Mouse (Mus musculus): ENCODE measurements around the gene Sfxn5. TPM values are rescaled to one million over a fixed set of nuclear protein-coding genes. Genes with fewer than 3 reads are reported as not detected.

The Sfxn5 gene
- total and polyA plus RNA-seq, 3 experiments, result 1.8 to 3.0 TPM; not detected in 1

DNA sequence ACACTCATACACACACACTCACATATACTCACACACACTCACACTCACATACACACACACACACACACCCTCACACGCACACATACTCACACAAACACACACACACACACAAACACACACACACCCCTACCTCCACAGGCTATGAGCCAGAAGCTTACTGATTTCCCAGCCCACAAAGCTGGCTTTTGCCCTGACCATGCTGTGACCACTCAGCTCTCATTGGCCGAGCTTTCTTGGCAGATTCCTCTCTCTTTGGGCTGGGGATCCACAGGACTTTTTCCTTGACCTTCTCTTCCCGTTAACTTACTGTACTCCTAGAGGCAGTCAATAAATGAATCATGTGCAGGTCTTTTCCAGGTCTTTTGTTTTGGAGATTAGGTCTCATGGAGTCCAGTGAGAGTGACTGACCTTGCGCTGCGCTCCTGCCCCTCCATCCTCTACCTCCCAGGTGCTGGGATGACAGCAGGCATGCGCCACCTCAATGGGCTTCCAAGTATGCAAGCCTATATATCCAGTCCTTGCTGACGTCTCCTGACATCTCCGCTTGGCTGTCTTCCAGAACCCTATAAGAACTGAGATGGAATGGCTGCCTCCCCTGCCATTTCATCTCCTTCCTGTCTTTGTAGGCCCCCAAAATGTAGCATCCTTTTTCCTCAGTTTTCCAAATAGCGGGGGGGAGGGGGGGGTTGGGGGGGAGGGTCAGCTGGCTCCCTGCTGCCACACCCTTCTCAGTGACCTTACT is 123.8 kb downstream of the Sfxn5 start:
- TF ChIP-seq SIN3A (IDR thresholded peaks at IDR 0.05; ENCODE audit: low read length), result no peak
- TF ChIP-seq CTCF (IDR thresholded peaks at IDR 0.05 in 2 of 3, conservative IDR thresholded peaks at IDR 0.05 in 1 of 3; ENCODE audit: control insufficient read depth in 1 of 3, insufficient read depth in 1 of 3, low read depth in 2 of 3, low read length in 3 of 3, poor library complexity in 1 of 3, severe bottlenecking in 1 of 3), result no peak
- TF ChIP-seq GATA1 (IDR thresholded peaks at IDR 0.05; ENCODE audit: low read depth, low read length), result no peak
- no peak for TF ChIP-seq TBP (IDR thresholded peaks at IDR 0.05; ENCODE audit: low read depth, low read length)
- no peak for TF ChIP-seq SMC3 (IDR thresholded peaks at IDR 0.05; ENCODE audit: low read depth, low read length)
- no peak for TF ChIP-seq MYB (IDR thresholded peaks at IDR 0.05; ENCODE audit: low read depth, low read length)
- TF ChIP-seq MAZ (IDR thresholded peaks at IDR 0.05; ENCODE audit: low read depth, low read length), result no peak
- TF ChIP-seq ZC3H11A (IDR thresholded peaks at IDR 0.05; ENCODE audit: low read depth, low read length), result no peak
- TF ChIP-seq EP300 (IDR thresholded peaks at IDR 0.05; ENCODE audit: low read depth in 1 of 2, low read length in 2 of 2), result no peak
- no peak for TF ChIP-seq KAT2A (conservative IDR thresholded peaks at IDR 0.05; ENCODE audit: low read depth, low read length)
- TF ChIP-seq NRF1 (IDR thresholded peaks at IDR 0.05; ENCODE audit: insufficient read depth, low read depth, low read length, poor library complexity, severe bottlenecking), result no peak
- no peak for TF ChIP-seq BHLHE40 (IDR thresholded peaks at IDR 0.05; ENCODE audit: borderline replicate concordance, low read depth, low read length)
- TF ChIP-seq E2F4 (IDR thresholded peaks at IDR 0.05; ENCODE audit: borderline replicate concordance, low read depth, low read length), result no peak
- no peak for TF ChIP-seq TAL1 (IDR thresholded peaks at IDR 0.05; ENCODE audit: low read length)
- no peak for TF ChIP-seq MAFK (IDR thresholded peaks at IDR 0.05; ENCODE audit: borderline replicate concordance, low read depth, low read length)
- TF ChIP-seq MAX (IDR thresholded peaks at IDR 0.05; ENCODE audit: low read length), result no peak
- TF ChIP-seq MYC (IDR thresholded peaks at IDR 0.05; ENCODE audit: low read depth, low read length), result no peak
- Histone ChIP-seq H3K4me1 (ENCODE audit: control insufficient read depth in 1 of 2, insufficient read depth in 2 of 2, low read length in 2 of 2) (no peaks in the 10 kb centered on the region), H3K79me2 (ENCODE audit: control insufficient read depth, insufficient read depth, low read length, poor library complexity) (no peaks in the 10 kb centered on the region), H3K36me3 (ENCODE audit: control insufficient read depth in 1 of 2, insufficient read depth in 2 of 2, low read length in 2 of 2) (no peaks in the 10 kb centered on the region), H3K27ac (ENCODE audit: control insufficient read depth, low read depth, low read length) (no peak overlapping the region), H3K27me3 (ENCODE audit: control insufficient read depth in 1 of 2, insufficient read depth in 2 of 2, low read length in 2 of 2) (no peaks in the 10 kb centered on the region), H3K9me3 (replicated peaks; ENCODE audit: insufficient read depth, low read length) (no peaks in the 10 kb centered on the region), H3K4me3 (ENCODE audit: control insufficient read depth in 1 of 2, insufficient read depth in 1 of 2, low read depth in 2 of 2, low read length in 2 of 2) (no peak overlapping the region), H3K9ac (ENCODE audit: control insufficient read depth, low read depth, low read length, poor library complexity, severe bottlenecking) (no peak overlapping the region)
- DNase-seq (ENCODE audit: low read depth, low spot score), result no peak

DNA sequence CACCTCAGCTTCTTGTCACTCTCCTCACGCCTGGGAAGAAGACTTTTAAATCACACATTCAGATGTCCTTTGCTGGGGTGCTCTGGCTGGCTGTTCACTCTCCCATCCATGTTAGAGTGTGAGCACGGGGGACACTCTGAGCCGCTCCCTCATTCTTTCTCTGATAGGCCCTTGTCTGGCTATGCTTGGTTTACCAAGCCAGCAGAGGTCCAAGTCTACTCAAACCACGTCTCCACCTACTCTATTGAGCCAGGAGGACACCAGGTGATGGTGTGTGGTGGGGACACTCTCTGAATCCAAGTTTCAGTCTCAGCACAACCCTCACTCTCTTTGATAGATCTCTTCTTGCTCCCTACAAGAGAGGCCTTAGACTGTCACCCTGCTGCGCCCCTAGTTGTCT is 125.9 kb downstream of the Sfxn5 start:
- DNase-seq (ENCODE audit: low read depth, low spot score), result no peak
- no peak for TF ChIP-seq KAT2A (conservative IDR thresholded peaks at IDR 0.05; ENCODE audit: low read depth, low read length)
- no peak for TF ChIP-seq ZKSCAN1 (IDR thresholded peaks at IDR 0.05; ENCODE audit: low read depth, low read length)
- TF ChIP-seq CHD2 (IDR thresholded peaks at IDR 0.05; ENCODE audit: low read length), result no peak
- TF ChIP-seq POLR2A (IDR thresholded peaks at IDR 0.05; ENCODE audit: control insufficient read depth in 1 of 2, insufficient read depth in 1 of 2, low read depth in 1 of 2, low read length in 2 of 2, poor library complexity in 1 of 2), result no peak
- no peak for TF ChIP-seq ZMIZ1 (IDR thresholded peaks at IDR 0.05; ENCODE audit: low read depth, low read length)
- no peak for TF ChIP-seq RCOR1 (IDR thresholded peaks at IDR 0.05; ENCODE audit: low read depth, low read length)
- TF ChIP-seq MAX (IDR thresholded peaks at IDR 0.05; ENCODE audit: low read length), result no peak
- TF ChIP-seq EP300 (IDR thresholded peaks at IDR 0.05; ENCODE audit: low read depth in 1 of 2, low read length in 2 of 2), result no peak
- Histone ChIP-seq H3K4me3 (ENCODE audit: control insufficient read depth in 1 of 2, insufficient read depth in 1 of 2, low read depth in 2 of 2, low read length in 2 of 2) (no peak overlapping the region), H3K4me1 (ENCODE audit: control insufficient read depth in 1 of 2, insufficient read depth in 2 of 2, low read length in 2 of 2) (no peaks in the 10 kb centered on the region), H3K9me3 (replicated peaks; ENCODE audit: insufficient read depth, low read length) (no peaks in the 10 kb centered on the region), H3K9ac (ENCODE audit: control insufficient read depth, low read depth, low read length, poor library complexity, severe bottlenecking) (no peak overlapping the region), H3K36me3 (ENCODE audit: control insufficient read depth in 1 of 2, insufficient read depth in 2 of 2, low read length in 2 of 2) (no peaks in the 10 kb centered on the region), H3K27me3 (ENCODE audit: control insufficient read depth in 1 of 2, insufficient read depth in 2 of 2, low read length in 2 of 2) (no peaks in the 10 kb centered on the region), H3K27ac (ENCODE audit: control insufficient read depth, low read depth, low read length) (no peak overlapping the region), H3K79me2 (ENCODE audit: control insufficient read depth, insufficient read depth, low read length, poor library complexity) (no peaks in the 10 kb centered on the region)
